Mouse (Mus musculus) adrenal gland, adult (tissue): ENCODE results near the gene Otop3.

Experiments used
- DNase-seq, 2 experiments: peaks; one replicate each; pipeline ENCODE4 v3.0.0; 2022 to 2023; ENCODE audit warnings: low spot score in 1 of 2; ENCODE audit not compliant: inconsistent age in 2 of 2

Gene Otop3

GRCm38 (mm10) chr11:115391358-115391757 is 56.8 kb downstream of the Otop3 start:
- DNase-seq: no peak

GRCm38 (mm10) chr11:115393721-115394325 is 59.3 kb downstream of the Otop3 start:
- DNase-seq: peak; percentile 69 to 82
